Mouse (Mus musculus) lung, embryonic 14.5 days (tissue): ENCODE data around the gene Disp1. TPM values are rescaled to one million over a fixed set of nuclear protein-coding genes. Genes with fewer than 3 reads are reported as not detected.

ENCODE experiments used
- ATAC-seq: fragments of 200-750 bp; cut with Nextera tagmentation; 2 replicates; pipeline ENCODE4 v1.8.0; 2017; ENCODE audit warnings: mild to moderate bottlenecking, moderate TSS enrichment, moderate library complexity; ENCODE audit not compliant: insufficient read depth
- DNase-seq: peaks from one replicate; pipeline ENCODE4 v3.0.0-alpha.2; 2015
- H3K27ac ChIP-seq: fragments of 300-500 bp; sonication (generic); 2 replicates; pipeline ENCODE4 v1.5.1; 2014; ENCODE audit warnings: low read depth, mild to moderate bottlenecking, moderate library complexity
- H3K27me3 ChIP-seq: fragments of 300-500 bp; sonication (generic); 2 replicates; pipeline ENCODE4 v1.6.1; 2014; ENCODE audit warnings: low read length, control low read depth; ENCODE audit not compliant: insufficient read depth
- H3K36me3 ChIP-seq: fragments of 300-500 bp; sonication (generic); 2 replicates; pipeline ENCODE4 v1.6.1; 2014; ENCODE audit warnings: control low read depth; ENCODE audit not compliant: insufficient read depth
- H3K4me1 ChIP-seq: fragments of 300-500 bp; sonication (generic); 2 replicates; pipeline ENCODE4 v1.6.1; 2014; ENCODE audit warnings: antibody characterized with exemption, control low read depth; ENCODE audit not compliant: insufficient read depth
- H3K4me2 ChIP-seq: fragments of 300-500 bp; sonication (generic); 2 replicates; pipeline ENCODE4 v1.6.1; 2014; ENCODE audit warnings: mild to moderate bottlenecking
- H3K4me3 ChIP-seq: fragments of 300-500 bp; sonication (generic); 2 replicates; pipeline ENCODE4 v1.5.1; 2014; ENCODE audit warnings: low read depth, low read length
- H3K9ac ChIP-seq: fragments of 300-500 bp; sonication (generic); 2 replicates; pipeline ENCODE4 v1.6.1; 2014
- H3K9me3 ChIP-seq: fragments of 300-500 bp; sonication (generic); 2 replicates; pipeline ENCODE4 v1.6.1; 2016; ENCODE audit warnings: low read depth, low read length, control low read depth
- CTCF ChIP-seq: IDR thresholded peaks from 2 replicates; pipeline ENCODE4 v1.5.1; 2016; ENCODE audit warnings: antibody characterized with exemption, low read depth
- WGBS: fragments of 180-500 bp; shearing (Covaris S2); extraction: QIAGEN DNeasy Blood & Tissue Kit; methylation state at CpG from one replicate; pipeline ENCODE4 v1.1.7; 2014; 5-methylcytosine and 5-hydroxymethylcytosine counted together
- polyA plus RNA-seq: library from polyadenylated mRNA; unstranded; fragments of >200 nt; fragmentation: Nextera tagmentation; extraction: Ambion mirVana; gene quantifications from 2 replicates; pipeline ENCODE4 v1.2.1, GENCODE M21; 2014

The Disp1 gene
- polyA plus RNA-seq, 1 experiment from 2014 or later = 9.1 TPM

DNA sequence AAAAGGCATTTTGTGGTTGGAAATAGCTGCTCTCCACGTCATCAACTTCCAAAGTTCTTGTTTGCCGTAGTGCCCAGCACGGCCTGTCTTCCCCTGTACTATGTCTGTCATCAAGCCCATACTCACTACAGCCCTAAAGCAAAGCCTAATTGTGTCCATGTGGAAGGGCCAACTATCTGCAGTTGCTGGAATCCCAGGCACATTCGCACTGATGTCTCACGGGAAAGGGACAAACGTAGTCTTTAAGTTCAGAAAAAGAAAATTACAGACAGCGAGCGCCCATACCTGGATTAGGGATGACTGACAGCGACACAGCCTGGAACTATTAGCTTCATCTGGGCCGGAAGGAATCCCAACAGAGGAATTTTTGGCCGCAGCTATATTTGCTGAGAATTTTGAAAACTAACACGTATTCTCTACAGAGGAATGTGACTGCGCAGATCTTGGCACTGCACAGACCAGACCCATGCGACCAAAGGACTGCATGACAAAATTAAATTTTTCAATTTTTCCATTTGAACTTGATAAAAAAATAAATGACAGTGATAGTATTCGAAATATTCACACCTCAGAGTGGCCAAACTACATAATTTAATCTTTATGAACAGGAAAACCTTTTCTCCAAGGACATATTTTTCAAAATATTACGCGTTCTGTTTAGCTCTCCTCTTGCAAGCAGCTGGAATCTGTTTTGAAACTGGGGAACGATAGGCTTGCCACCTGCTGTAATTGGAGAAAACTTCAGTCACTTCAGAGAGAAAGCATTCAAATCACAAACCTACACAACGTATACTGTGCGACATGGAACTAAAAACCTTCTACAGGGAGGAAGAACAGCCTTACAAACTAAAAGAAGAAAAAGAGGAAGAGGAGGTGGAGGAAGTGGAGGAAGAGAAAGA lies 33.0 kb downstream of the Disp1 start:
- no peak for DNase-seq
- 71% methylated on average over 20 of the region's 20 CpGs for WGBS
- no peaks in the 10 kb centered on the region for H3K4me1 ChIP-seq
- no peak overlapping the region for H3K4me3 ChIP-seq
- no peak for TF ChIP-seq CTCF
- no peaks in the 10 kb centered on the region for H3K36me3 ChIP-seq
- no peak for ATAC-seq
- no peak overlapping the region for H3K9ac ChIP-seq
- H3K4me2 ChIP-seq = no peak overlapping the region
- H3K27ac ChIP-seq = no peak overlapping the region
- no peaks in the 10 kb centered on the region for H3K9me3 ChIP-seq
- no peaks in the 10 kb centered on the region for H3K27me3 ChIP-seq

DNA sequence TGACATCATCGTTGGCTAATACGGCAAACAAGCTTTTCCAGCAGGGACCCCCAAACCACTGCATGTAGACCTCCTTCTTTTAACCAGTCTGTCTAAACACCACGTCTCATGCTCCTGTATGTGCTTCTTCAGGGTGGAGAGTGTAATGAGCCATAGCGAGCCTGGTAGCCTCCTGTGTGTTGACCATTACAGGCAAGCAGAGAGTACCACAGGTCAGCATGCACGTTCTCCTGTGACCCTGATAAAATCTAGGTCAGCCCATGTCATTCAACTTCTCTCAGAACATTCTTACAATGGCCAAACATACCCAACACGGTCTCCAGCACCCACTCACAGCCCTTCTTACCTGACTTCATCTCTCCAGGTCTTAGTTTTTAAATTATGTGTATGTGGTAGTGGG lies 35.8 kb downstream of the Disp1 start:
- no peak for ATAC-seq
- no peaks in the 10 kb centered on the region for H3K4me1 ChIP-seq
- no peaks in the 10 kb centered on the region for H3K27me3 ChIP-seq
- H3K36me3 ChIP-seq = no peaks in the 10 kb centered on the region
- H3K4me3 ChIP-seq = no peak overlapping the region
- no peak overlapping the region for H3K27ac ChIP-seq
- 79% methylated on average over 6 of the region's 6 CpGs for WGBS
- no peak for TF ChIP-seq CTCF
- no peak overlapping the region for H3K9ac ChIP-seq
- no peaks in the 10 kb centered on the region for H3K9me3 ChIP-seq
- DNase-seq = no peak
- H3K4me2 ChIP-seq = no peak overlapping the region

DNA sequence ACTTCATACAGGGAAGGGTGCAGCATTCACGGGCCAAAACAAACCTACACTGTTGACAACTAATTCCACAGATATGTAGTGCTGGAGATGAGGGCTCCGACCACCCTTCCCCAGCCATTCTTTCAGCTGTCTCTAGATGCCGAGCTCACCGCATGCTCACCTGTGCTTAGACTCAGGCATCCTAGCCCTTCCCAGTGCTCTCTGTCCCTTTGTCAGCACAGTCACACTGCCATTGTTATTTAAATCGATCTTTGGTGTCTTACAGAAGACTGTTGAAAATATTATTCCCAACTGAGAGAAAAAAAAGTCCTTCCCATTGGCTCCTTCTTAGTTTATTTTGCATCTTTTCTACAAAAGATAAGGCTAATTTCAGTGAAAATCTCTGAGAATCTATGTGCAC lies 36.6 kb downstream of the Disp1 start:
- no peaks in the 10 kb centered on the region for H3K4me1 ChIP-seq

DNA sequence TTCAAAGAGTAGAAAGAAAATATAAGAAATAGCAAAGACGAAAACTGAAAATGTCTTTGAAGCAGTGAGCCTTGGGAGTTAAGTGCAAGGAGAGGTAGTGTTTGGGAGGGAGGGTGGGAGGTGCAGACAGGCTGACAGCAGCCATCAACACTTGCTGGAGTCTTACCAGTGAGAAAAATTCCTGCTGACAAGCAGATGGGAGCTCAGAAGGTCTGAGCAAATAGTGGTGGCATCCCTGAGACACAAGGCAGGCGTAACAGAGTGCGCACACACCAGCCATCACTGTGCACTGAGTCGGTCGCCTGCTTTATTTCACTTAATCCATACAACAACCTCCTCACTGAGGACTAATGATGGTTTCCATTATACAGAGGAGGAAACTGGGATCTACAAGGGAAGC lies 37.8 kb downstream of the Disp1 start:
- 63% methylated on average over 5 of the region's 5 CpGs for WGBS
- Histone ChIP-seq H3K9me3 (no peaks in the 10 kb centered on the region), H3K4me2 (no peak overlapping the region), H3K4me1 (no peaks in the 10 kb centered on the region), H3K27me3 (no peaks in the 10 kb centered on the region), H3K4me3 (no peak overlapping the region), H3K9ac (no peak overlapping the region), H3K27ac (no peak overlapping the region), H3K36me3 (no peaks in the 10 kb centered on the region)
- no peak for TF ChIP-seq CTCF
- DNase-seq = no peak
- ATAC-seq = no peak

More for the DNA sequence above, 36.6 kb downstream of the Disp1 start:
- H3K4me2 ChIP-seq = no peak overlapping the region
- no peak overlapping the region for H3K4me3 ChIP-seq
- no peaks in the 10 kb centered on the region for H3K9me3 ChIP-seq
- ATAC-seq (no peak), DNase-seq (no peak)
- no peak overlapping the region for H3K9ac ChIP-seq
- no peaks in the 10 kb centered on the region for H3K27me3 ChIP-seq
- no peak overlapping the region for H3K27ac ChIP-seq
- H3K36me3 ChIP-seq = no peaks in the 10 kb centered on the region
- TF ChIP-seq CTCF = no peak
- WGBS = 77% methylated on average over 5 of the region's 5 CpGs

DNA sequence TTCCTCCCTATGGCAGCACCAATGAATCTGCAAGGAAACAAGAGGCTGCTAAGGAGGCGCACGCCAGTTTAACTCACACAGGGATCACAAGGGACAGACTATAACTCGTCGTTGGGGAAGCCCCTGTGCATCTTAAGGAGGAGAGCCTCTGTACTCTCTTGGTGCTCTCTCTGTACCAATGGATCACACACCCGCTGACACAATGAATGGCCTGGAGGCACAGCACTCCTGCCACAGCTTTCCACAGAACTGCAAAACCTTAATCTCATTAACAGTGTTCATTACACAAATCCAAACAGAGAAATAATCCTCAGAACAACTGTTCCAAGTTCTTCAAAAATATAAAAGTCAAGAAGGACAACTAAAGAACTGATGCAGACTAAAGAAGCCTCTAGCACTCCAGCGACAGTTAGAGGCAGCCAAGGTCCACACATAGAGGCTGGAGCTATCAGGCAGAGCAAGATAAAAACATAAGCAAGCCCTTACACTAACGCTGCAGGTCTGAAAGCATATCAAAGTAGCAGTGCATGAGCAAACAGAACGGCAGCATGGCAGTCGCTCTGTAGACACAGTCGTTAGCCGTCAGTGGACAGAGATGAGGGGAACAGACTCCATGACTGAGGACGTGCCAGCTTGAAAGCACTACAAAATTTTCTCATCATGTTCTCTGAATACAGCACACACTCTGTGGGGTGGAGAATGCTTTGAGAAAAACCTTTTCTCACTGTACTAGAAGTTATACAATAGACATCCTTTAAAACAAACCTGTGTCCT lies 38.5 kb downstream of the Disp1 start:
- Histone ChIP-seq H3K9ac (no peak overlapping the region), H3K27me3 (no peaks in the 10 kb centered on the region), H3K4me2 (no peak overlapping the region), H3K4me3 (no peak overlapping the region), H3K27ac (no peak overlapping the region; the same call in 1 of the 2 replicates), H3K36me3 (no peaks in the 10 kb centered on the region), H3K9me3 (no peaks in the 10 kb centered on the region), H3K4me1 (no peaks in the 10 kb centered on the region)
- TF ChIP-seq CTCF = no peak
- ATAC-seq = no peak
- no peak for DNase-seq
- 35% methylated on average over 12 of the region's 12 CpGs for WGBS

DNA sequence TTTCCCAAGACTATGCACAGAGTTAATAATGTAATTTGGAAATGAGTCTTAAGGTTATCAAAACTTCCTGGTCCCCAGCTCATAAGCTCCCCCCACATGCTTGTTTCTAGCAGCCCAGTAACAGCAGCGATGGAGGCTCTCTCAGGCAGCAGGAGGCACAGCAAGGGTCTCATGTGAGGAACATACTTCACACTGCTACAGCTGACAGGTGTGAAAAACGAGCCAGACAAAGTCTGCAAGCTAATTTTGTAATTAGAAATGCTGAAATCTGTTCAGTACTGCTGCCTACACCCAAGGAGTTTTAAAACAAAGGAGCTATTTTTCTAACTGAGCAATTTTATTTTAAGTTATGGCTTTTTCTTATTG lies 40.3 kb downstream of the Disp1 start:
- Histone ChIP-seq H3K9ac (no peak overlapping the region), H3K9me3 (no peaks in the 10 kb centered on the region), H3K27me3 (no peaks in the 10 kb centered on the region), H3K27ac (no peak overlapping the region), H3K4me1 (no peaks in the 10 kb centered on the region), H3K4me3 (no peak overlapping the region), H3K4me2 (no peak overlapping the region), H3K36me3 (no peaks in the 10 kb centered on the region)
- TF ChIP-seq CTCF = no peak
- DNase-seq = no peak
- ATAC-seq = no peak
- WGBS = 28% methylated on average over 2 of the region's 2 CpGs

DNA sequence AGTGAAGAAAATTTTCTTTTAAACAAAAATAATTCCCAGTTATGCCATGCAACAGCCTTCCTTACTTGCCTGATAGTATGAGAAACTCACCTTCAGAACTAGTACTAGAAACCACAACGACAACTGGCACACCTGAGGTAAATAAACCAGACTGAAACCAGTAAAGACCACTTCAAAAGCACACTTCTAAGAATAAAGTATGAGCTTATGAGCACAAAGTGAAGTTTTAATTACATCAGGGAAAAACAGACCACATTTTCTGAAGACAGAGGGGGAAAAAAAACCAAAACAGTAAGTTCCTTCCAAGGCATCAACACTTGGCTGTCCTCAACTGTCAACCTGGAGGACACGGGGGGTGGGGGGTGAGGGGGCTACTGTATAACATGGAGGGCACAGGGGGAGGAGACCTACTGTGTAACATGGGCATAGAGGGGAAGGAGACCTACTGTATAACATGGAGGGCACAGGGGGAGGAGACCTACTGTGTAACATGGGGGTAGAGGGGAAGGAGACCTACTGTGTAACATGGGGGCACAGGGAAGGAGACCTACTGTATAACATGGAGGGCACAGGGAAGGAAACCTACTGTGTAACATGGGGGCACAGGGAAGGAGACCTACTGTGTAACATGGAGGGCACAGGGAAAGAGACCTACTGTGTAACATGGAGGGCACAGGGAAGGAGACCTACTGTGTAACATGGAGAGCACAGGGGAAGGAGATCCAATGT lies 40.9 kb downstream of the Disp1 start:
- H3K4me2 ChIP-seq = no peak overlapping the region

More for the DNA sequence above, 40.9 kb downstream of the Disp1 start:
- Histone ChIP-seq H3K27me3 (no peaks in the 10 kb centered on the region), H3K9ac (no peak overlapping the region), H3K36me3 (no peaks in the 10 kb centered on the region), H3K27ac (no peak overlapping the region), H3K4me3 (no peak overlapping the region), H3K4me1 (no peaks in the 10 kb centered on the region), H3K9me3 (no peaks in the 10 kb centered on the region)
- DNase-seq (no peak), ATAC-seq (no peak)
- WGBS = 76% methylated on average over 2 of the region's 2 CpGs
- no peak for TF ChIP-seq CTCF
